Mouse (Mus musculus) T-helper 2 cell (primary cell): ENCODE measurements around the gene Mapkap1.

Source experiments
- in situ Hi-C: fragments of 300-600 bp; cut with MboI, MseI; formaldehyde crosslinking; loops from one replicate; pipeline ENCODE4 v1.15.1; 2025; ENCODE audit warnings: high pct_unique_total_duplicates

The Mapkap1 gene

GRCm38 (mm10) chr2:34406601-34407464, at the start of gene Mapkap1:
Mapkap1 (plus strand) TSS chr2:34406771.
- in situ Hi-C loops: no loop called here

GRCm38 (mm10) chr2:34363678-34364077, 42.9 kb upstream of the Mapkap1 start:
- in situ Hi-C loops: no loop called here

- in situ Hi-C loops: no loop called here
Observed at GRCm38 (mm10) chr2:34367024-34367423, 39.5 kb upstream of the Mapkap1 start.

GRCm38 (mm10) chr2:34368396-34368795, 38.2 kb upstream of the Mapkap1 start:
- in situ Hi-C loops: no loop called here

GRCm38 (mm10) chr2:34370349-34370724, 36.2 kb upstream of the Mapkap1 start:
- in situ Hi-C loops: loop anchor here (10.0 kb wide), 1 partner anchor 106 kb away; no protein-coding TSS in a partner anchor

GRCm38 (mm10) chr2:34370725-34371440, 35.7 kb upstream of the Mapkap1 start:
- in situ Hi-C loops: loop anchor here (10.0 kb wide), 1 partner anchor 106 kb away; no protein-coding TSS in a partner anchor

- in situ Hi-C loops: loop anchor here (10.0 kb wide), 1 partner anchor 107 kb away; no protein-coding TSS in a partner anchor
Observed at GRCm38 (mm10) chr2:34371441-34372304, 34.9 kb upstream of the Mapkap1 start.

- in situ Hi-C loops: loop anchor here (10.0 kb wide), 1 partner anchor 108 kb away; no protein-coding TSS in a partner anchor
Observed at GRCm38 (mm10) chr2:34372305-34373301, 34.0 kb upstream of the Mapkap1 start, which contains the start of gene Pbx3. Pbx3 (minus strand) TSS chr2:34373142.

- in situ Hi-C loops: loop anchor here (10.0 kb wide), 1 partner anchor 109 kb away; no protein-coding TSS in a partner anchor
Observed at GRCm38 (mm10) chr2:34373886-34374285, 32.7 kb upstream of the Mapkap1 start.

- in situ Hi-C loops: loop anchor here (10.0 kb wide), 1 partner anchor 110 kb away; no protein-coding TSS in a partner anchor
Observed at GRCm38 (mm10) chr2:34374349-34374748, 32.2 kb upstream of the Mapkap1 start.

- in situ Hi-C loops: loop anchor here (10.0 kb wide), 1 partner anchor 114 kb away; no protein-coding TSS in a partner anchor
Observed at GRCm38 (mm10) chr2:34378930-34379329, 27.6 kb upstream of the Mapkap1 start.

- in situ Hi-C loops: no loop called here
Observed at GRCm38 (mm10) chr2:34399535-34399934, 7.0 kb upstream of the Mapkap1 start.

- in situ Hi-C loops: no loop called here
Observed at GRCm38 (mm10) chr2:34407596-34407995, 1.0 kb downstream of the Mapkap1 start.

- in situ Hi-C loops: no loop called here
Observed at GRCm38 (mm10) chr2:34408341-34408740, 1.8 kb downstream of the Mapkap1 start.

GRCm38 (mm10) chr2:34409741-34410340, 3.3 kb downstream of the Mapkap1 start:
- in situ Hi-C loops: no loop called here

- in situ Hi-C loops: no loop called here
Observed at GRCm38 (mm10) chr2:34420256-34420655, 13.7 kb downstream of the Mapkap1 start.

- in situ Hi-C loops: no loop called here
Observed at GRCm38 (mm10) chr2:34424186-34424585, 17.6 kb downstream of the Mapkap1 start.

GRCm38 (mm10) chr2:34425573-34426223, 19.1 kb downstream of the Mapkap1 start:
- in situ Hi-C loops: no loop called here

- in situ Hi-C loops: no loop called here
Observed at GRCm38 (mm10) chr2:34430663-34431062, 24.1 kb downstream of the Mapkap1 start.
